Mouse (Mus musculus): ENCODE measurements at regions not wholly inside any gene's neighbourhood (a gene's known extent, or its start where the extent isn't known, plus 50 kb on each side); places are given as distances from the start of the nearest gene placed in this dataset.

DNA sequence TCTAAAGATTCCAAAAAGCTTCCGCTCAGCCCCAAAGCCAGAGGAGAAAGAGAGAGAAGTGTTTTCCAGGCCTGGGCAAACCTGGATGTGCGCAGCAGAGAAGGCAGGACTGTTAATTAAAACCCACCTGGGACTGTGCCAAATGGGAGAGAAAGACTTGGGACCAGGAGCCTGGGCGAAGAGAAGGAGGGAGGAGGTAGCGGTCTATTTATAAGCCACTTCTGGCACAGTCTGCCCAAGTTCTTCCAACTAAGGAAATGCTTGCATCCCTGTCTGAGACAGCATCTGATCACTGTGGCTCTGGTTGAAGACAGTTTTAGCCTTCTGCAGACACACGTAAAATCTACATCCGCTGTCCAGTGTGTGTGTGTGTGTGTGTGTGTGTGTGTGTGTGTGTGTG is 424.7 kb downstream of the Rps24 start:
- TF ChIP-seq E2F4 (IDR thresholded peaks at IDR 0.05; ENCODE audit: borderline replicate concordance, low read depth, low read length) (no peak), MAZ (IDR thresholded peaks at IDR 0.05; ENCODE audit: low read depth, low read length) (no peak), SIN3A (IDR thresholded peaks at IDR 0.05; ENCODE audit: low read length) (no peak), POLR2A (IDR thresholded peaks at IDR 0.05; ENCODE audit: control insufficient read depth in 1 of 2, insufficient read depth in 1 of 2, low read depth in 1 of 2, low read length in 2 of 2, poor library complexity in 1 of 2) (no peak), CTCF (IDR thresholded peaks at IDR 0.05 in 2 of 3, conservative IDR thresholded peaks at IDR 0.05 in 1 of 3; ENCODE audit: control insufficient read depth in 1 of 3, insufficient read depth in 1 of 3, low read depth in 2 of 3, low read length in 3 of 3, poor library complexity in 1 of 3, severe bottlenecking in 1 of 3) (no peak)
